In genomic region chr3:79531581-79532271, GRCm38 (mm10) we compare ENCODE assay signal across 8 mouse cellular contexts. TPM values are rescaled to one million over a fixed set of nuclear protein-coding genes. Genes with fewer than 3 reads are reported as not detected.
A peak's percentile ranks its signal among the peaks of the same experiment; 100 is the strongest.
DNase-seq lines count a peak whose midpoint lies in the region; ATAC-seq and TF ChIP-seq lines count a peak whose summit lies in the region.

No protein-coding gene starts in this region.

- H3K36me3 ChIP-seq in kidney, embryonic 15.5 days, result no peaks in the 10 kb centered on the region
- no peaks in the 10 kb centered on the region for H3K36me3 ChIP-seq in intestine, postnatal 0 days (ENCODE audit: control insufficient read depth, insufficient read depth)
- H3K36me3 ChIP-seq in liver, embryonic 15.5 days (replicated peaks), result no peaks in the 10 kb centered on the region
- no peaks in the 10 kb centered on the region for H3K36me3 ChIP-seq in spleen, adult 2 months (ENCODE audit: control insufficient read depth, insufficient read depth, low read length)
- no peaks in the 10 kb centered on the region for H3K36me3 ChIP-seq in midbrain, embryonic 11.5 days (ENCODE audit: control insufficient read depth, insufficient read depth, low read length)

- TF ChIP-seq CTCF in embryonic fibroblast, embryonic 13.5 days (IDR thresholded peaks at IDR 0.05; ENCODE audit: borderline replicate concordance, insufficient read depth, low read length), result no peak
- no peak; the same call in 1 of the 2 replicates for TF ChIP-seq CTCF in intestine, postnatal 0 days (IDR thresholded peaks at IDR 0.05; ENCODE audit: low read depth)
- no peak for TF ChIP-seq CTCF in spleen, adult 2 months (IDR thresholded peaks at IDR 0.05; ENCODE audit: extremely low read depth, insufficient read depth, insufficient read length, insufficient replicate concordance)

- no peak overlapping the region for H3K4me2 ChIP-seq in kidney, embryonic 15.5 days
- H3K4me2 ChIP-seq in intestine, postnatal 0 days (replicated peaks; ENCODE audit: low read depth), result peak overlapping the region; percentile 25; the same call in 1 of the 2 replicates
- H3K4me2 ChIP-seq in liver, embryonic 15.5 days, result no peak overlapping the region
- H3K4me2 ChIP-seq in midbrain, embryonic 11.5 days, result no peak overlapping the region

- no peaks in the 10 kb centered on the region for H3K27me3 ChIP-seq in kidney, embryonic 15.5 days
- H3K27me3 ChIP-seq in intestine, postnatal 0 days (replicated peaks; ENCODE audit: control insufficient read depth, insufficient read depth, low read length), result no peaks in the 10 kb centered on the region
- H3K27me3 ChIP-seq in liver, embryonic 15.5 days, result no peaks in the 10 kb centered on the region
- H3K27me3 ChIP-seq in spleen, adult 2 months (ENCODE audit: control insufficient read depth, insufficient read depth, low read length), result no peaks in the 10 kb centered on the region
- no peaks in the 10 kb centered on the region for H3K27me3 ChIP-seq in midbrain, embryonic 11.5 days (ENCODE audit: control insufficient read depth, insufficient read depth, low read length)

- no peak for TF ChIP-seq POLR2A in embryonic fibroblast, embryonic 13.5 days (IDR thresholded peaks at IDR 0.05; ENCODE audit: low read depth, low read length)
- no peak for TF ChIP-seq POLR2A in spleen, adult 2 months (IDR thresholded peaks at IDR 0.05; ENCODE audit: low read depth, low read length)

- no peak overlapping the region for H3K4me3 ChIP-seq in kidney, embryonic 15.5 days (replicated peaks)
- no peak overlapping the region for H3K4me3 ChIP-seq in embryonic fibroblast, embryonic 13.5 days (ENCODE audit: insufficient read depth, low read length)
- no peak overlapping the region for H3K4me3 ChIP-seq in intestine, postnatal 0 days (ENCODE audit: low read depth, low read length)
- no peak overlapping the region for H3K4me3 ChIP-seq in liver, embryonic 15.5 days (replicated peaks)
- H3K4me3 ChIP-seq in spleen, adult 2 months (ENCODE audit: extremely low read depth, insufficient read depth, insufficient read length), result no peak overlapping the region
- H3K4me3 ChIP-seq in midbrain, embryonic 11.5 days (ENCODE audit: low read depth, low read length), result no peak overlapping the region

- ATAC-seq in kidney, embryonic 15.5 days (replicated peaks; ENCODE audit: low FRiP score), result no peak
- ATAC-seq in intestine, postnatal 0 days, result peak; percentile 96
- ATAC-seq in liver, embryonic 15.5 days (ENCODE audit: insufficient read depth), result no peak
- ATAC-seq in midbrain, embryonic 11.5 days (ENCODE audit: low FRiP score), result no peak

- no peak overlapping the region for H3K9ac ChIP-seq in kidney, embryonic 15.5 days
- H3K9ac ChIP-seq in intestine, postnatal 0 days (ENCODE audit: low read depth, low read length), result no peak overlapping the region
- H3K9ac ChIP-seq in liver, embryonic 15.5 days, result no peak overlapping the region
- no peak overlapping the region for H3K9ac ChIP-seq in midbrain, embryonic 11.5 days (ENCODE audit: low read length)

- H3K4me1 ChIP-seq in kidney, embryonic 15.5 days, result no peaks in the 10 kb centered on the region
- peaks cover 6% of the 10 kb centered on the region for H3K4me1 ChIP-seq in embryonic fibroblast, embryonic 13.5 days (ENCODE audit: control insufficient read depth, insufficient read depth, low read length)
- peaks cover 4% of the 10 kb centered on the region; the same call in 1 of the 2 replicates for H3K4me1 ChIP-seq in intestine, postnatal 0 days (replicated peaks; ENCODE audit: control insufficient read depth, insufficient read depth, low read length)
- peaks cover 59% of the 10 kb centered on the region for H3K4me1 ChIP-seq in liver, embryonic 15.5 days (replicated peaks)
- H3K4me1 ChIP-seq in spleen, adult 2 months (ENCODE audit: control insufficient read depth, insufficient read depth, insufficient read length), result peaks cover 6% of the 10 kb centered on the region; the same call in 1 of the 2 replicates
- no peaks in the 10 kb centered on the region for H3K4me1 ChIP-seq in midbrain, embryonic 11.5 days (ENCODE audit: control insufficient read depth, insufficient read depth, low read length)

- WGBS in kidney, embryonic 15.5 days, result 62% methylated on average over 9 of the region's 9 CpGs
- WGBS in intestine, postnatal 0 days, result 31% methylated on average over 9 of the region's 9 CpGs
- 34% methylated on average over 9 of the region's 9 CpGs for WGBS in liver, embryonic 15.5 days (ENCODE audit: insufficient replicate concordance)
- 20% methylated on average over 9 of the region's 9 CpGs for WGBS in spleen, adult 2 months
- WGBS in midbrain, embryonic 11.5 days, result 88% methylated on average over 9 of the region's 9 CpGs

- no peak overlapping the region for H3K27ac ChIP-seq in kidney, embryonic 15.5 days
- peak overlapping the region; percentile 36 for H3K27ac ChIP-seq in embryonic fibroblast, embryonic 13.5 days (ENCODE audit: insufficient read depth, low read length)
- H3K27ac ChIP-seq in intestine, postnatal 0 days (ENCODE audit: low read depth, low read length), result peak overlapping the region; percentile 74
- peak overlapping the region; percentile 46; the same call in 1 of the 2 replicates for H3K27ac ChIP-seq in liver, embryonic 15.5 days (replicated peaks)
- H3K27ac ChIP-seq in spleen, adult 2 months (ENCODE audit: insufficient read depth, low read length), result no peak overlapping the region
- H3K27ac ChIP-seq in midbrain, embryonic 11.5 days (ENCODE audit: low read depth, low read length), result no peak overlapping the region

- no peaks in the 10 kb centered on the region for H3K9me3 ChIP-seq in kidney, embryonic 15.5 days (replicated peaks)
- no peaks in the 10 kb centered on the region for H3K9me3 ChIP-seq in intestine, postnatal 0 days (ENCODE audit: control insufficient read depth)
- H3K9me3 ChIP-seq in liver, embryonic 15.5 days (replicated peaks), result no peaks in the 10 kb centered on the region
- no peaks in the 10 kb centered on the region for H3K9me3 ChIP-seq in midbrain, embryonic 11.5 days (ENCODE audit: control insufficient read depth, low read length)

- peak; percentile 92 for DNase-seq in kidney, adult 11 months
- peak; percentile 42 to 65 for DNase-seq in spleen, adult 2 months (ENCODE audit: low read depth in 1 of 2, low spot score in 2 of 2)
- DNase-seq in thymus, postnatal 4 days, result no peak
- DNase-seq in midbrain, embryonic 11.5 days (ENCODE audit: low spot score, missing footprints), result no peak

RNA-seq across cellular contexts. Expression of gene Fnip2, which starts 35.9 kb away (rescaled TPM):
- polyA plus RNA-seq in kidney, embryonic 15.5 days (2015; fragmentation: Nextera tagmentation; extraction: Ambion mirVana), result 3.8 and 4.8 TPM in 2 replicates
- 14.2 and 19.7 TPM in 2 replicates for polyA plus RNA-seq in embryonic fibroblast, embryonic 13.5 days (2011; ENCODE audit: insufficient read length, low read depth, missing spikeins)
- 3.3 and 3.4 TPM in 2 replicates for polyA plus RNA-seq in intestine, postnatal 0 days (2015; fragmentation: Nextera tagmentation; extraction: Ambion mirVana)
- polyA plus RNA-seq in liver, embryonic 15.5 days (2015; fragmentation: Nextera tagmentation; extraction: Ambion mirVana), result 4.8 and 6.1 TPM in 2 replicates
- polyA plus RNA-seq in spleen, adult 2 months (2012; rRNA removed), result 2.6 and 3.1 TPM in 2 replicates
- 4.9 and 5.5 TPM in 2 replicates for polyA plus RNA-seq in midbrain, embryonic 11.5 days (2014; fragmentation: Nextera tagmentation; extraction: Ambion mirVana)

RNA-seq across cellular contexts. Expression of gene Ppid, which starts 59.4 kb away (rescaled TPM):
- 168 and 181 TPM in 2 replicates for polyA plus RNA-seq in kidney, embryonic 15.5 days (2015; fragmentation: Nextera tagmentation; extraction: Ambion mirVana)
- 104 and 113 TPM in 2 replicates for polyA plus RNA-seq in embryonic fibroblast, embryonic 13.5 days (2011; ENCODE audit: insufficient read length, low read depth, missing spikeins)
- polyA plus RNA-seq in intestine, postnatal 0 days (2015; fragmentation: Nextera tagmentation; extraction: Ambion mirVana), result 28.7 and 30.7 TPM in 2 replicates
- polyA plus RNA-seq in liver, embryonic 15.5 days (2015; fragmentation: Nextera tagmentation; extraction: Ambion mirVana), result 89.7 and 91.5 TPM in 2 replicates
- 4.7 and 5.0 TPM in 2 replicates for polyA plus RNA-seq in spleen, adult 2 months (2012; rRNA removed)
- 207 and 233 TPM in 2 replicates for polyA plus RNA-seq in midbrain, embryonic 11.5 days (2014; fragmentation: Nextera tagmentation; extraction: Ambion mirVana)

Comparison
In these comparisons a context has a peak if more than half of its experiments do, and no peak if none do; other contexts are left out.
1. DNase-seq: peak in kidney, adult 11 months (single experiment) and spleen, adult 2 months (2 of 2); none in thymus, postnatal 4 days (single experiment) and midbrain, embryonic 11.5 days (single experiment).
2. H3K27ac ChIP-seq: peak in embryonic fibroblast, embryonic 13.5 days (single experiment), intestine, postnatal 0 days (single experiment) and liver, embryonic 15.5 days (single experiment); none in kidney, embryonic 15.5 days (single experiment), spleen, adult 2 months (single experiment) and midbrain, embryonic 11.5 days (single experiment).